Mouse (Mus musculus): ENCODE data around the gene Mef2d.
"Not testable (repeated sequence)": the region's sequence is repeated elsewhere in the genome, so short reads cannot be mapped to it uniquely, and the experiment has no call there.

Gene Mef2d

GRCm38 (mm10) chr3:88150061-88150998 lies 8.2 kb downstream of the Mef2d start:
- peak; percentile 43 for DNase-seq (ENCODE audit: extremely low spot score)

- no peak for DNase-seq (ENCODE audit: extremely low spot score)
Observed at GRCm38 (mm10) chr3:88150999-88151364, 8.8 kb downstream of the Mef2d start.

DNA sequence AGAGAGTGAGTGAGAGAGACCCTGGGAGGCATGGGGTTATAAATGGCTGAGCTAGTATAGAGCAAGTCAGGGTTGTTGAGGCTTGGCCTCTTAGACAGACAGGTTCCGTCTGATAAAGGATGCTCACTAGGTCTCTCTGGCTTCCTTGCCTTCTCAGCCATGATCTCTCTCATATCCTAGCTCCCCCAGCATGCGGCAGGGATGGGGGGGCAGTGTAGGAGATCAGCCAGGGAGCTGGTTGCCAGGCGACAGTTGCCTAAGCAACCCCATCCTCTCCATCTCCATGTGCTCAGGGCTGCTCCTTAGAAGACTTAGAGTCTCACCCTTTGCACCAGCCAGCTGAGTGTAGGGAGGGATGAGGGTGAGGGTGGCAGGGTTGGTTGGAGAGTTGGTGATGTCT lies 9.9 kb downstream of the Mef2d start:
- no peak for DNase-seq (ENCODE audit: extremely low spot score)

DNA sequence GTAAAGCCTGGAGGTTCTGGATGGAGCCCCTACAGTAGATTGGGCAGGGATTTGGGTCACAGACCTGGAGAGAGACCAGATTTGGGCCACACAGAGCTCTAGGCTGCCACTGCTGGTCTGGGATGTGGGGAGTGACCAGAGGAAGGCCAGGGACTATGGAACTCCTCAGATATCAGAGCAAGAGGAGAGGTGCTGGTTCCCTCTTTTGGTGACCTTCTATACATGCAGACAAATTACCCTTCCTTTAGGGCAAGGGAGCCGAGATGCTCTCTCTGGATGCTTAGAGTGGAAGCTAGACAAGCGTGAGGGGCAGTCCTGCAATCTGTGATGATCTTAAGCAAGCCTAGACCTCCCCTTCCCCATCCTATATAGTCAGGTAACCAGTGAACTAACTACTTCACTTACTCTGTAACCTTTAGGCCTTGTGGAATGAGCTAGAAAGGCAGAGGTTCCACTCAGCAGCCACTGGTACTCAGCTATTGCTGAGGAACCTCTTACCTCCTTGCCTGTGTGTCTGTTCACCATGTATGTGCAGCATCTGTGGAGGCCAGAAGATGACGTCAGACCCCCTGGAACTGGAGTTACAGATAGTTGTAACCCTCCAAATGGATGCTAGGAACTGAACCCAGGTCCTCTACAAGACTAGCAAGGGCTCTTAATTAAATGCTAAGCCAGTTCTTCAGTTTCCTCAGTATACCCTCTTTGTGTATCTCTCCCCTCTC lies 11.3 kb downstream of the Mef2d start:
- DNase-seq (ENCODE audit: extremely low spot score) = no peak

DNA sequence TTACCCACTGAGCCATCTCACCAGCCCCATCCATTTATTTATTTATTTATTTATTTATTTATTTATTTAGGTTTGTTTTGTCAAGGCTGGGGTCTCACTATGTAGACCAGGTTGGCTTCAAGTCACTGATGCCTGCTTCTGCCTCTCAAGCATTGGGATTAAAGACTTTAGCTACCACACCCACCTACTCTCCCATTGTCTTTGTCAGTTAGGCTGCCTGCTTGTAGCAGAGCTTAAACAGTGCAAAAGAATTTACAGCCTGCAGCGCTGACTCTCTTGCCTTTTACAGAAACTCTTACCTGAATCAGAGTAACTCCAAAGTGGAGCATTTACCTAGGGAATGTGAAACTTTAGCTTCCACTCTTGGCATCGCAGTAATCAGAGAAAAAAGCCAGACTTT lies 12.1 kb downstream of the Mef2d start:
- DNase-seq (ENCODE audit: extremely low spot score) = no peak

- DNase-seq (ENCODE audit: extremely low spot score) = no peak
Observed at GRCm38 (mm10) chr3:88156817-88157216, 14.6 kb downstream of the Mef2d start.

GRCm38 (mm10) chr3:88157771-88158597 lies 15.8 kb downstream of the Mef2d start:
- DNase-seq (ENCODE audit: extremely low spot score) = peak; percentile 79

- DNase-seq (ENCODE audit: extremely low spot score) = no peak
Observed at GRCm38 (mm10) chr3:88158991-88159390, 16.8 kb downstream of the Mef2d start.

DNA sequence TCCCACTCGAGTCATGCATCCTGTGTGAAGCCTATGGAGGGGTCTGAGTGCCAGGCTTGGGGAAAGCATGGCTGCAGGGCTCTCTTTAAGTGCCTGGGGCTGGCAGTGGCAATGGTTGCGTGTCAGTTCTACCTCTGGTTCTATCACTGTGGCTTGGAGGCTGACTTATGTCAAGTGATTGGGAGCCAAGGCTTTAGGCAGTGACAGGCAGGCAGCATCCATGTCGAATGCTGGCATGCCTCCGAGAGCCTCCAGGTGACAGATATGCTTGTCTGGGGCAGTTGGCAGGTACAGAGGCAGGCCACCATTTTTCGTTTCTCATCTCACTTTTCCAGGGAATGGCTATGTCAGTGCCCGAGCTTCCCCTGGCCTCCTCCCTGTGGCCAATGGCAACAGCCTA lies 18.7 kb downstream of the Mef2d start:
- no peak for DNase-seq (ENCODE audit: extremely low spot score)

DNA sequence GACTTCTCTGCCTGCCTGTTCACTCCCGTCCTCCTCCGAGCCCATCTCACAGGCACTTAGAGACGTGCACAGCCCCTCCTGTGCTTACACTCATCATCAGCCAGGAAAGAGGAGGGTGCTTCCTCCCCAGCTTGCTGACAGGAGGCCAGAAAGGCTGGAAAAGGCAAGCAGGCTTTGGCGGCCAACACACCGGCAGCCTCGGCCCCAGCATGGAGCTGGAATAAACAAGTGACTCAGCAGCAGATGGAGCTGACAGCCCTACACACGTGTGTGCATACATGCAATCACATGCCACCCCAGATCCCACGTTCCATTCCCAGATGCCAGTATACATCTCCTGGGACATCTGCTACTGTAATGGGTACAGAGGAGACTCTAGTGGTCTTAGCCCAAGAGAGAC lies 20.1 kb downstream of the Mef2d start:
- no peak for DNase-seq (ENCODE audit: extremely low spot score)

GRCm38 (mm10) chr3:88162811-88163210 lies 20.6 kb downstream of the Mef2d start:
- no peak for DNase-seq (ENCODE audit: extremely low spot score)

- no peak for DNase-seq (ENCODE audit: extremely low spot score)
Observed at GRCm38 (mm10) chr3:88163847-88164246, 21.7 kb downstream of the Mef2d start.

- DNase-seq (ENCODE audit: extremely low spot score) = no peak
Observed at GRCm38 (mm10) chr3:88164263-88164662, 22.1 kb downstream of the Mef2d start.

DNA sequence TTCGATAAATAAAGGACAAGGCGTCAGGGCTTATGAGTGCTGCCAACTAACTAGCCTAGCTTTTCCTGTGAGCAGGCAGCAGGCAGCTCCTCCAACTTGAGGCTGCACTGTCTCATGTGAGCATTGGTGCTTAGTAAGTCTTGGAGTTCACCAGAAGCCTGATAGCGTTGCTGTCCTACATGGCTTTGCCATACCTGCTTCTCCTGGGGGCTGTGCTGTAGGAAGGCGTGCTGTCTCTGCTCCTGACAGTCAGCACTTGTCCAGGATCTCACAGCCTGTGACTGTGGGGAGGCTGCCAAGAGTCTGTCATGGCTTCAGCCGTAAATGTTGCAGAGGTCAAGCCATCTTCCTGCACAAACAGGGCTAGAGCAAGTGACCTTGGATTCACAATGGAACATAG lies 23.9 kb downstream of the Mef2d start:
- DNase-seq (ENCODE audit: extremely low spot score) = no peak

GRCm38 (mm10) chr3:88170361-88170760 lies 28.2 kb downstream of the Mef2d start:
- no peak for DNase-seq (ENCODE audit: extremely low spot score)

- DNase-seq (ENCODE audit: extremely low spot score) = no peak
Observed at GRCm38 (mm10) chr3:88172440-88172839, 30.3 kb downstream of the Mef2d start.

- DNase-seq (ENCODE audit: extremely low spot score) = peak; percentile 36
Observed at GRCm38 (mm10) chr3:88173375-88173774, 31.2 kb downstream of the Mef2d start.

GRCm38 (mm10) chr3:88174894-88175293 lies 32.7 kb downstream of the Mef2d start:
- no peak for DNase-seq (ENCODE audit: extremely low spot score)

DNA sequence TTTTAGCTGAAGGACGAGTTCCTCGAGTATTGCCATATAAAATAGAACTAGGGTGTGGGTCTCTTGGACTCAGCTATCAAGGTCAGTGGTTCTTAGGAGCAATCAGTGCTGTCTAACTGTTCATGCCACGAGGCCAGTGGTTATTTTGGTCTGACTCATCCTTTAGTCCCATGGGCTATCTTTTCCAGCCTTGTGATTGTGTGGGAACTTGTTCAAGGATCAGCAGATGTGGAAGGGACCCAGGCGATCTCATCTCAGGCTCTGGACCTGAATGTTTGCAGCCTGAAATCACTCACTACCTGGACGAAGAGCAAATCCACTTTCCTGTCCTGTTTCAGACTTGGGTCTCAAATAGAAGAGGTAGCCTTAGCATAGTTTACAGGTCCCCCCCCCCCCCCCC lies 34.9 kb downstream of the Mef2d start:
- no peak for DNase-seq (ENCODE audit: extremely low spot score)

DNA sequence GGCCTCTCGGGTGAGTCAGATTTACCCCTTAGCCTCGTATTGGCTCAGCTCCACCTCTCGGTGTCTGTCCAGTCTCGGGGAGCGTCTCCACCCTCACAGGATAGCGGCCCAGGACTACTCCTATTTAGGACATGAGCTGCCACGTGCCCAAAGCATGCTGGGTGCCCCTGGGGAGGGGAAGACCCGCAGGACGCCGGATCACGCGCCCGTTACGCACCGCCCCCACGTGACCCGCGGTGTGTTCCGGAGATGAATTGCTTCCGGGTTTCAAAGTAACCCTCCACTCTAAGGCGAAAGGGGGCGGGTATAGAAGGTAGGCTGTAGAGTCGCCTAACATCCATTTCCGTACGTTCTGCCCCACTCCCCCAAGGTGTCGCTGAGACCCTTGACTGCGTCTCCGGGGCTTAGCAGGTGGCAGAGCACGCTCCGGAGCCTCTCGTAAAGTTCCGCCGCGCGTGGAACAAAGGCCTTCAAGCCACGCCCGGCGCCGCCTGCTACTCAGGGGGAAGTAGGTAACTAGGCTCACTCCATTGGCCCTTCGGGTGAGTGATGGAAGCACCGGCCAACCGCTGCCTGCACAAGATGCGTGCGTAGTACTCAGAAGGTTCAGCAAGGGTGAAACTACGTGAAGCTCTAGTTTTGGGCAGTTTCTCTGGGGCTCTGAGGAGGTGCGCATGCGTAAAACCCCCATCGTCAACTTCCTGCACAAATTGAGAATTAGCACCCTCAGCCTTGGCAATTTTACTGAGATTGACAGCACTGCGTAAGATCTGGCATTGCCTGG lies 35.6 kb downstream of the Mef2d start:
- DNase-seq (ENCODE audit: extremely low spot score) = peak; percentile 97

- not testable (repeated sequence) for DNase-seq (ENCODE audit: extremely low spot score)
Observed at GRCm38 (mm10) chr3:88178346-88178733, 36.2 kb downstream of the Mef2d start.
